Mouse (Mus musculus): ENCODE measurements at regions not wholly inside any gene's neighbourhood (a gene's known extent, or its start where the extent isn't known, plus 50 kb on each side); places are given as distances from the start of the nearest gene placed in this dataset.

DNA sequence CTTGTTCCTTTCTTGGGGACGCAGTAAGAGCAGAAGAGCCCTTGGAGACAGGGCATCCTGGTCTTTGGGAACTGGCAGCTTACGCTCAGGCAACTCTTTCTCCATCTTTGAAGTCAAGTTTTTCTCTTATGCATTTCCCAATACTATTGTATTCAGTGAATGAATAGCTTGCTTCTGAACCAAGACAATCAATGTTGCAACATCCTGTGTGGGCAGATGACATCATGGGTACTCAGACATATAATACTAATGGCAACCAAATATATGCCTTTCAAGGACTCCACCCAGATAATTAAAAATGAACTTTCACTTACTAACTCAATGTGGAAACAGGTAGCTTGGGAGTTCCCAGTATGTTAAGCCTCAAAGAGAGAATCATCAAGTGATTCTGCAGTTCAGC, 104.6 kb downstream of the Ngf start:
- WGBS, result 87% methylated on average over 2 of the region's 2 CpGs
- no peak for ATAC-seq (ENCODE audit: low FRiP score)
- H3K9ac ChIP-seq, result no peak overlapping the region

DNA sequence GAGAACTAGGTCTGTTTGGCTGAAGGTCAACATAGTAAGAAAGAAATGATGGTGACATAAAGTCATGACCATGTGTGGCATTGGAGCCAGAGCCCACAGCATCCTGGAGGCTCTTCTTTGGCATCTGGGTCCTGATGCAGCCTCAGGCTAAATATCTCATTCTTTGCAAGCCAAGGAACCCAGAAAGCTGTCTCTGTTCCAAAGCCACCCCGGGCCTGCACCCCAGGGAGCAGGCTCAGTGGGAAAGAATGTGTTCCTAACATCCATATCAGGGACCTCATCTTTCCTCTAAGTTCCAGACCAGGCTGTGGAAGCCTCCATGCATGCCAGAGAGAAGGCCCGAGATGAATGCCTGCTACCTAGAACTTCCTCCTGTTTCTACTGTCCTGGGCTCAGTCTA, 107.2 kb downstream of the Ngf start:
- no peak for ATAC-seq (ENCODE audit: low FRiP score)
- no peaks in the 10 kb centered on the region for H3K27me3 ChIP-seq
- 90% methylated on average over 2 of the region's 2 CpGs for WGBS
- no peak overlapping the region for H3K27ac ChIP-seq
- H3K9me3 ChIP-seq, result no peaks in the 10 kb centered on the region
- H3K4me1 ChIP-seq (replicated peaks), result no peaks in the 10 kb centered on the region
- H3K4me2 ChIP-seq, result no peak overlapping the region
- H3K4me3 ChIP-seq, result no peak overlapping the region
- no peaks in the 10 kb centered on the region for H3K36me3 ChIP-seq
- H3K9ac ChIP-seq, result no peak overlapping the region

More for the DNA sequence above, 104.6 kb downstream of the Ngf start:
- Histone ChIP-seq H3K9me3 (no peaks in the 10 kb centered on the region), H3K27me3 (no peaks in the 10 kb centered on the region), H3K27ac (no peak overlapping the region), H3K36me3 (no peaks in the 10 kb centered on the region), H3K4me3 (no peak overlapping the region), H3K4me1 (replicated peaks) (no peaks in the 10 kb centered on the region), H3K4me2 (no peak overlapping the region)

DNA sequence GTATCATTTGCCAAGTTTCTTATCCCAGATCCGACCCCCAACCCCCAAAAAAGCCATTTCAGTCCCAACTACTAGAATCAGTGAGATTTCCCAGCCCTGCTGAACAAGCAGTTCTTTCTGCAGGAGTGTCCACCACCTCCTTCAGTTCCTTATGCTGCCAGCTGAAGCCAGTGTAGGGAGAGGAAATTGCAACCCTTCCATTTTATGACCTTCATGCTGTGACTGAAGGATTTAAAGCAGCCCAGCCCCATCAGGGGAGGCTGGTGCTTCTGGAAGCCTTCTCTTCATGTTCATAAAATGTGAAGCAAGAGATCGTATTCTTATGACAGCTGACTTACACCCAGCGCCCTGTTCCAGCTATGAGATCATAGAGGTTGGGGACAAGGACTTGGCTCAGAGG, 112.1 kb downstream of the Ngf start:
- H3K4me1 ChIP-seq (replicated peaks), result no peaks in the 10 kb centered on the region
- H3K4me2 ChIP-seq, result no peak overlapping the region
- no peaks in the 10 kb centered on the region for H3K9me3 ChIP-seq
- H3K4me3 ChIP-seq, result no peak overlapping the region
- H3K36me3 ChIP-seq, result no peaks in the 10 kb centered on the region
- no peak overlapping the region for H3K27ac ChIP-seq
- H3K9ac ChIP-seq, result no peak overlapping the region
- no peak for ATAC-seq (ENCODE audit: low FRiP score)
- 81% methylated on average over 3 of the region's 3 CpGs for WGBS
- H3K27me3 ChIP-seq, result no peaks in the 10 kb centered on the region

DNA sequence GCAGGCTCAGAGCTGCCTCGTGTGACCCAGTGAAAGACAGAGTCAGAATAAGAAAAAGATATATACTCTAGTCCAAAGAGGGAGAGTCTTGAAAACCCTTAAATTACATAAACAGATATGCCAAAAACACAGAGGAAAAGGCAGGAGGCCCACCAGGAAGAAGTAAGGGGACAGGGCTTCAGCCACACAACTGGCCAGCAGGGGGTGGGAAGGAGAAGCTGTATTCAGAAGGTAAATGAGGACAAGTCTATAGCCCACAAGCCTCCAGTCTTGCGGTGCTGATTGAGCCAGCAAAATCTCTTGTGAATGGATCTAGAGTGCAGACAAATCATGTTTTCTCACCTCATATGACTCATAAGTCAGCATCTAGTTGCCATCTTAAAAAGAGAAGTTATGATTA, 115.4 kb downstream of the Ngf start:
- Histone ChIP-seq H3K4me1 (replicated peaks) (no peaks in the 10 kb centered on the region), H3K27me3 (no peaks in the 10 kb centered on the region), H3K9ac (no peak overlapping the region), H3K9me3 (no peaks in the 10 kb centered on the region), H3K36me3 (no peaks in the 10 kb centered on the region), H3K27ac (no peak overlapping the region), H3K4me3 (no peak overlapping the region), H3K4me2 (no peak overlapping the region)
- WGBS, result 90% methylated on average over 2 of the region's 2 CpGs
- no peak for ATAC-seq (ENCODE audit: low FRiP score)

DNA sequence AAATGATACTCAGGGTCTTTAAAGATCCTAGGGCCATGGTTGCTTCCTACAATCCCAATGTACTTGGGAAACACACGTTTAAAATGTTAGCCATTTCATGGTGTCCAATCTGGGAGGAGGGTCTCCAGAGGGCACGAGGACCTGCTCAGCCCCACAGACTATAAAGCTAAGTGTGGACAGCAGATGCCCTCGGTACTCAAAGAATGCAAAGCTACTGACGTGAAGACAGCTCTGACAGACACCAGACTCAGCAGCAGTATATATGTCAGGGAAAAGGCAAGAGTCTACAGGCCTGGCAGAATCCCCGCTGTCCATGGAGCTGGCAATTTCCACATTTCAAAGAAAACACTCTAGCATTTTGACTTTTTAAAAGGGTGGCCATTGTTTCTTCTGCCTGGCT, 116.5 kb downstream of the Ngf start:
- ATAC-seq (ENCODE audit: low FRiP score), result no peak
- H3K9me3 ChIP-seq, result no peaks in the 10 kb centered on the region
- no peak overlapping the region for H3K4me2 ChIP-seq
- H3K4me3 ChIP-seq, result no peak overlapping the region
- no peaks in the 10 kb centered on the region for H3K36me3 ChIP-seq
- 68% methylated on average over 5 of the region's 5 CpGs for WGBS
- no peak overlapping the region for H3K9ac ChIP-seq
- H3K4me1 ChIP-seq (replicated peaks), result no peaks in the 10 kb centered on the region
- H3K27me3 ChIP-seq, result no peaks in the 10 kb centered on the region
- no peak overlapping the region for H3K27ac ChIP-seq

DNA sequence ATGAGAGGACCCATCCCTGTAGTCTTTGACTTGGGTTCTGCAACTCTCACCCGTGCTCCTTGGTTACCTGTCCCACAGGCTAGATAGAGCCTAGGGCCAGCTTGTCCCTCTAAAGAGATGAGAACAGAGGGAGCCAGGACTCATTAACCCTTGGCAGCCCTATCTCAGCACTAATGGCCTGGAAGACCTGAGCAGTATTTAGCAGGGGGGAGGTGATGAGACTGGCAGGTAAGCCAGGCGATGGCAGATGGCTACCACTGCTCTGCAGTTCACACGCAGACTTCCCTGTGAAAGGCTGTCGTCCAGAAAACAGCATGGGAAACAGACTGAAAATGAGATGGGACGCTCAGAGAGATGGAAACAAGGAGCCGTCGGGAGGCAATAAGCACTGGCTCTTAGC, 122.3 kb downstream of the Ngf start:
- Histone ChIP-seq H3K9ac (no peak overlapping the region), H3K9me3 (no peaks in the 10 kb centered on the region), H3K4me3 (no peak overlapping the region), H3K4me1 (replicated peaks) (no peaks in the 10 kb centered on the region), H3K27ac (no peak overlapping the region), H3K27me3 (no peaks in the 10 kb centered on the region), H3K4me2 (no peak overlapping the region), H3K36me3 (no peaks in the 10 kb centered on the region)
- no peak for ATAC-seq (ENCODE audit: low FRiP score)
- 91% methylated on average over 7 of the region's 7 CpGs for WGBS

DNA sequence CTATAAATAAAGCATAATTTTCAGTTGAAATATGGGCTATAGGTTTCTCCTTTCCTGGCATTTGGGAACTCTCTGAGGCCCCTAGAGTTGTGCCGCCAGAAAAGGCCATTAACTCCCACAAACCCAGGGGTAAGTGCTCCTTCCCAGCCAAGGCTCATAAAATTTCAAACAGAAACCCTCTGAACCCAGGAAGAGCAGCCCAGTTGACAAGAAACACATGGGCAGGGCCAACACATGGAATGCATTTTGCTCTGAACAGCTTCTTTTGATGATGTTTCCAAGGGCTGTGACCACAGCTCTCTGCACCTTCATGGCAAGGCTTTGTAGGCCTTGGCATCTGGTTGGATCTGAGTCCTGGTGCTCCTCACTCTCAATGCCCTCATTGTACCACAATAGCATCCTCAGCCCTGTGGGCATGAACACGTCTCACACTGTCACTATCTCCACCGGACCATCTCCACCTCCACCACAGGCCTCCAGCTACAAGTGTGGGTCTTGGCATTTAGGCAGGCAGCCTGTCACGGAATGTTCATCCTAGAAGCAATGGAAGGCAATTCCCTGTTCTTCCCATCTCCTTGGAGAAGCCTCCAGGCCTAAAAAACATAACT, 127.3 kb downstream of the Ngf start:
- no peak for ATAC-seq (ENCODE audit: low FRiP score)
- H3K9me3 ChIP-seq, result no peaks in the 10 kb centered on the region
- no peaks in the 10 kb centered on the region for H3K4me1 ChIP-seq (replicated peaks)
- no peak overlapping the region for H3K27ac ChIP-seq
- 94% methylated on average over 4 of the region's 4 CpGs for WGBS
- no peak overlapping the region for H3K4me3 ChIP-seq
- H3K27me3 ChIP-seq, result no peaks in the 10 kb centered on the region
- H3K4me2 ChIP-seq, result no peak overlapping the region
- no peak overlapping the region for H3K9ac ChIP-seq
- no peaks in the 10 kb centered on the region for H3K36me3 ChIP-seq

DNA sequence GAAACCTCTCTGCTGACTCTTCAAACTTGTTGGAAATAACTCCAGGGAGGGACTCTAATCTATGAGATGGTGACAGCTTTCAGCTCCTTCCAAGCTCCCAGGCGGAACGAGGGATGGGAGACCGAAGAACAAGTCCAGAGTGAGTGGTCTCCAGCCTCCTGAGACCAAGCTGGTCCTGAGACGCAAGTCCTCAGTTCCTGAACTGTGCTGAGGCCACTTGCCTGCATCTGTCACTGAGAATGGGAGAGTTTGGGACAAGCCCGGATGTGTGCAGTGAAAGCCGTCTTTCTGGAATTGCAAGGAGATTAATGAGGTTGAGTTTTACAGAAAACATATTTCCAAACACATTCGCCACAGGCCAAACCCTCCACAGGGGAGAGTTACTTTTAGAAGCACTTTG, 129.3 kb downstream of the Ngf start:
- H3K4me2 ChIP-seq, result no peak overlapping the region
- no peaks in the 10 kb centered on the region for H3K9me3 ChIP-seq
- no peaks in the 10 kb centered on the region for H3K4me1 ChIP-seq (replicated peaks)
- H3K27ac ChIP-seq, result no peak overlapping the region
- H3K9ac ChIP-seq, result no peak overlapping the region
- no peak for ATAC-seq (ENCODE audit: low FRiP score)
- no peaks in the 10 kb centered on the region for H3K36me3 ChIP-seq
- no peak overlapping the region for H3K4me3 ChIP-seq
- WGBS, result 90% methylated on average over 7 of the region's 7 CpGs
- H3K27me3 ChIP-seq, result no peaks in the 10 kb centered on the region

DNA sequence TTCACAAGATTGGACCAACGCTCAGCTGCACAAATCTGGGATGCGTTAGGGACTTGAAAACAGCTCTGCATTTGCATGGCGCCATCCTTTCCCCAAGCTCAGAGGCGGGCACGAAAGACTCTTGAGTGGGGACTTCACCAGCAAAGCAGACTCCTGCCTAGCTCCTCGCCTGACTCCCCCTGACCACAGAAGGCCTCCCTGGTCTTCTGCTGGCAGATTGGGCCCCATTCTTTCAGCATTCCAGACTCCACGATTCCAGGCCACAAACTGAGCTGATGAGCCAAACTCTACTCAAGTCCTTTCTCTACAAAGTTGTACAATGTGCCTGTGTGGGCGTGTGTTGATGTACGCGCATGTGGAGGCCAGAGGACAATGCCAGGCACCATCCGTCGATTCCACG, 131.6 kb upstream of the Tspan2 start:
- Histone ChIP-seq H3K4me3 (no peak overlapping the region), H3K36me3 (no peaks in the 10 kb centered on the region), H3K27ac (no peak overlapping the region), H3K9ac (no peak overlapping the region), H3K4me1 (replicated peaks) (no peaks in the 10 kb centered on the region), H3K9me3 (no peaks in the 10 kb centered on the region), H3K27me3 (no peaks in the 10 kb centered on the region), H3K4me2 (no peak overlapping the region)
- no peak for ATAC-seq (ENCODE audit: low FRiP score)
- WGBS, result 91% methylated on average over 13 of the region's 13 CpGs

DNA sequence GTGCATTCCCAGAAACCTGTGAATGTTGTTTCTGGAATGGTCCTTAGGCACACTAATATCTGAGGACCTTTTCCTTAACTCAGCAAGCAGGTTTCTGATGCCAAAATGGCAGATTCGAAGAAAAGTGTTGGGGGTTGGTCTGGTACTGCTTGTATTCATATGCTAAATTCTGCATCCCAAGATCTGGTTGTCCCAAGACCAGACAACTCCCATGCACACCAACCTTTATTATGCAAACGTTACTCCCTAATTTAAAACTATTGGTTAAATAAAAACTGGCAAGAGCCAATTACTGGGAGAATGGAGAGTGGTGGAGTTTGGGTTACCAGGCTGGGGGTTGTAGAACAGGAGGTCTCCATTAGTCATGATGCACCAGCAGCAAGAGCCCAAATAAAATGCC, 129.0 kb upstream of the Tspan2 start:
- no peaks in the 10 kb centered on the region for H3K36me3 ChIP-seq
- no peak for ATAC-seq (ENCODE audit: low FRiP score)

DNA sequence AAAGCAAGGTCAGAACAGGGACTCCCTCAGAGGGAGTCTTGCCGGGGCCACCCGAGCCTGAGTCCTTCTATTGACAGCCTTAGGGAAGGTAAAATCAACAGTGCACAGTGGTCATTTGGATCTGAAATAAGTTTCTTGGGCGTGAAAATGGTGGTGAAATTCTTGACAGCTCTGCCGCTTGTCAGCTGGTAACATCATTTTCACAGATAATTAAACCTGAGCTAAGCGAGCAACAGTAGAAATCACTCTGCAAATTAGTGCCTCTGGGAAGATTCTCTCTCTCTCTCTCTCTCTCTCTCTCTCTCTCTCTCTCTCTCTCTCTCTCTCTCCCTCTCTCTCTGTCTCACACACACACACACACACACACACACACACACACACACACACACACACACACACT, 123.4 kb upstream of the Tspan2 start:
- Histone ChIP-seq H3K4me3 (no peak overlapping the region), H3K4me2 (no peak overlapping the region; the same call in 1 of the 2 replicates), H3K4me1 (replicated peaks) (peaks cover 12% of the 10 kb centered on the region), H3K27ac (no peak overlapping the region), H3K9ac (no peak overlapping the region), H3K27me3 (no peaks in the 10 kb centered on the region), H3K36me3 (no peaks in the 10 kb centered on the region), H3K9me3 (no peaks in the 10 kb centered on the region)
- ATAC-seq (ENCODE audit: low FRiP score), result no peak
- 19% methylated on average over 5 of the region's 5 CpGs for WGBS

More for the DNA sequence above, 129.0 kb upstream of the Tspan2 start:
- Histone ChIP-seq H3K9me3 (no peaks in the 10 kb centered on the region), H3K9ac (no peak overlapping the region), H3K4me3 (no peak overlapping the region), H3K4me2 (no peak overlapping the region), H3K27ac (no peak overlapping the region), H3K4me1 (replicated peaks) (no peaks in the 10 kb centered on the region), H3K27me3 (no peaks in the 10 kb centered on the region)
- 62% methylated on average over 2 of the region's 2 CpGs for WGBS

DNA sequence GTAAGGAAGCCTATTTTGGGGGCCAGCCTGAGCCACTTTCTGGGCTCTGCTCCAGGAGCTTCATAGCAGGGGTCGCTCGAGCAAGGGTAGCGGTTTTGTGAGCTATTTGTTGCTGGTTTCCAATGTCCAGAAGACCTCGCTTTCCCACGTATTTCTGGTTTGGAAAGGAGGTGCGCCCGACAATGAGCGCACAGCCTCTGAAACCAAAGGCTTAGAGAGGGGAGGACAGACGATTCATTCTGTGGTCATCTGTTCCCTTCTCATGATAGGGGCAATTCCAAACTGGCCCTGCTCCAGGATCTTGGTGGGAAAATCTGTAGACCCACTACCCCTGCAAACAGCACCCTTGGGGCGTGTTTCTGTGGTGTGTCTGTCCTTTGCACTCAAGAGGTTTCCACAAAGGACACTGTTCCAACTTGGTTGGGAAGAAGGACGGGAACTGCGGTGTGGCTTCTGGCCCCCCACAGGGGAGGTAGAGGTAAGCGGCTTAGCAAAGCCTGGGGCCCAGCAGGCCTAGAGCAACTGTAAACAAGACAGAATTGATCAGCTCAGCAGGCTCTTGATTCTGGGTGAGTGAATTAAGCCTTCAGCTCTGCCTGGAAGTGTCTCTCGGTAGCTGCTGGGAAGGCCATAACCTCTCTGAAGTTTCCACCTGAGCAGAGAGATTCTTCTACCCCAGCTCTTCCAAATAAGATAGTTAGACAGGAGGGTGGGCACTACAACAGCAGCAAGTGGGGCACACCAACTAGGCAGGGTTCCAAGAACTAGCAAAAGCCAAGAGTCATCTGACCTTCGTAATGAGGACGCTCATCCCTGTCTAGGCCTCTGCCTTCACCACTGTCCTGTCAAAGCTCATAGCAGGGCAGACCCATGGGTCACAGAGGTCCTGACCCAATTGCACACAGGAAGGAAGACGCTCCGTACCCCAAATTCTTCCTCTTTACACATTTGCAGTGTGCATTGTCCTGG, 122.6 kb upstream of the Tspan2 start:
- Histone ChIP-seq H3K4me2 (peak overlapping the region; percentile 5), H3K4me3 (no peak overlapping the region), H3K27me3 (no peaks in the 10 kb centered on the region), H3K27ac (0 out of 2 replicates have a peak overlapping the region, but pooled peaks have one; percentile 14), H3K9me3 (no peaks in the 10 kb centered on the region), H3K4me1 (replicated peaks) (peaks cover 12% of the 10 kb centered on the region), H3K36me3 (no peaks in the 10 kb centered on the region), H3K9ac (no peak overlapping the region)
- ATAC-seq (ENCODE audit: low FRiP score), result peak; percentile 61
- 29% methylated on average over 18 of the region's 18 CpGs for WGBS

Data from hindbrain, embryonic 13.5 days (tissue).